Mouse (Mus musculus) c-Kit-positive CD71-positive TER-119-positive erythroid progenitor cells, embryonic 14.5 days (primary cell): Measurements from ENCODE around the gene Hbb-bh2.
"Not testable (repeated sequence)": the region's sequence is repeated elsewhere in the genome, so short reads cannot be mapped to it uniquely, and the experiment has no call there.

ENCODE experiments used
- DNase-seq: peaks from one replicate; pipeline ENCODE4 v3.0.0-alpha.2; 2013; ENCODE audit warnings: low spot score

Hbb-bh2 gene

GRCm38 (mm10) chr7:103812174-103812573, 28.1 kb downstream of the Hbb-bh2 start:
- DNase-seq, result peak; percentile 85

- DNase-seq, result peak; percentile 85
Observed at GRCm38 (mm10) chr7:103811223-103811845, 29.0 kb downstream of the Hbb-bh2 start.

GRCm38 (mm10) chr7:103810746-103811145, 29.6 kb downstream of the Hbb-bh2 start:
- peak; percentile 71 for DNase-seq

- DNase-seq, result peak; percentile 60
Observed at GRCm38 (mm10) chr7:103810296-103810695, 30.0 kb downstream of the Hbb-bh2 start.

GRCm38 (mm10) chr7:103809801-103810155, 30.5 kb downstream of the Hbb-bh2 start:
- DNase-seq, result peak; percentile 44

- peak; percentile 90 for DNase-seq
Observed at GRCm38 (mm10) chr7:103808971-103809800, 31.1 kb downstream of the Hbb-bh2 start.

- DNase-seq, result not testable (repeated sequence)
Observed at GRCm38 (mm10) chr7:103808120-103808519, 32.2 kb downstream of the Hbb-bh2 start.

- DNase-seq, result peak; percentile 83
Observed at GRCm38 (mm10) chr7:103806856-103807255, 33.5 kb downstream of the Hbb-bh2 start.

- DNase-seq, result peak; percentile 64
Observed at GRCm38 (mm10) chr7:103792669-103793388, 47.5 kb downstream of the Hbb-bh2 start.

GRCm38 (mm10) chr7:103791721-103792120, 48.6 kb downstream of the Hbb-bh2 start, which contains the start of gene Olfr67:
Gene Olfr67, minus strand, starts transcription at chr7:103791821.
- DNase-seq, result no peak
